Mouse (Mus musculus): ENCODE measurements at regions not wholly inside any gene's neighbourhood (a gene's known extent, or its start where the extent isn't known, plus 50 kb on each side); places are given as distances from the start of the nearest gene placed in this dataset.
"Not testable (repeated sequence)": the region's sequence is repeated elsewhere in the genome, so short reads cannot be mapped to it uniquely, and the experiment has no call there.

DNA sequence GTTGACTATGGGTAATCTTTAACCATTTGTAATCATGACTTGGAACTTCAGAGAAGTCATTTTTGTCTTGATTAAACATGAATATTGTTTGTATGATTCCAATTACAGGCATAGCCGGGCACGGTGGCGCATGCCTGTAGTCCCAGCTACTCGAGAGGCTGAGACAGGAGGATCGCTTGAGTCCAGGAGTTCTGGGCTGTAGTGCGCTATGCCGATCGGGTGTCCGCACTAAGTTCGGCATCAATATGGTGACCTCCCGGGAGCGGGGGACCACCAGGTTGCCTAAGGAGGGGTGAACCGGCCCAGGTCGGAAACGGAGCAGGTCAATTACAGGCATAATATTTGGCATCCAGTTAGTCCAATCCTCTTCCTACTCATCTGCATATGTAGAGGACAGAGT is 1275.8 kb downstream of the Rpia start:
- peak; percentile 85 for ATAC-seq (replicated peaks; ENCODE audit: low FRiP score, poor library complexity, severe bottlenecking)

DNA sequence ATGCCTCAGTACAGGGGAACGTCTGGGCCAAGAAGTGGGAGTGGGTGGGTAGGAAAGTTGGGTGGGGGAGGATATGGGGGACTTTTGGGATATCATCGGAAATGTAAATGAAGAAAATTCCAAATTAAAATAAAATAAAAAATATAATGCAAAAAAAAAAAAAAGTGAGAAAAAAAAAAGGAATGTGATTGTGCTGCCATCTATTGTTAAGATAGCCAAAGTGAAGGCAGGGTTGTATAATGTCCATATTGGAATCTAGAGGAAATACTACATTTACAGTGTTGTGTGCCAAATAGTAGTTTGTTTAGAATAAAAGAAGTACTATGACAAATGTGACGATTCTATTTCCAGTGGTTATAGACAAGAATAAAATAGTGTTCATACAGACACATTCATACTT is 1284.0 kb downstream of the Rpia start:
- no peak for ATAC-seq (replicated peaks; ENCODE audit: low FRiP score, poor library complexity, severe bottlenecking)

DNA sequence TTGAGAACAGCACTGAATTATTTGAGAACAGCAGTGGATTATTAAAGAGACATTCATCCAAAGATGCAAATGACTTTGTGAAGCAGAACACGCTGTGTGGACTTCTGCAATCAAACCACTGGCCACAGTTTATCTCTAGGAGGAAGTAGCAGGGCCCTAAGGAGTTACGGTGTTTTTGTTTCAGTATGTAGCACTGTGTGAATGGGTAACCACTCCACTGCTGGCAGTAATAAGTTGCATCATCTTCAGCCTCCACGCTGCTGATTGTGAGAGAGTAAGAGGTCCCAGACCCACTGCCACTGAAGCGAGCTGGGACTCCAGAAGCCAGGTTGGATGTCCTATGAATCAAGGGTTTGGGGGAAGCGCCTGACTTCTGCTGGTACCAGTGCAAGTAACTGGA is 1292.0 kb downstream of the Rpia start:
- ATAC-seq (replicated peaks; ENCODE audit: low FRiP score, poor library complexity, severe bottlenecking), result not testable (repeated sequence)

All from erythroblast, adult 5-6 weeks (primary cell).